Mouse (Mus musculus) ES-CJ7 (cell line): ENCODE data around the gene Osbpl11.
"Not testable (repeated sequence)": the region's sequence is repeated elsewhere in the genome, so short reads cannot be mapped to it uniquely, and the experiment has no call there.

ENCODE experiments used
- DNase-seq: peaks from one replicate; pipeline ENCODE4 v3.0.0; 2011; ENCODE audit warnings: low read depth, low spot score

Gene Osbpl11

DNA sequence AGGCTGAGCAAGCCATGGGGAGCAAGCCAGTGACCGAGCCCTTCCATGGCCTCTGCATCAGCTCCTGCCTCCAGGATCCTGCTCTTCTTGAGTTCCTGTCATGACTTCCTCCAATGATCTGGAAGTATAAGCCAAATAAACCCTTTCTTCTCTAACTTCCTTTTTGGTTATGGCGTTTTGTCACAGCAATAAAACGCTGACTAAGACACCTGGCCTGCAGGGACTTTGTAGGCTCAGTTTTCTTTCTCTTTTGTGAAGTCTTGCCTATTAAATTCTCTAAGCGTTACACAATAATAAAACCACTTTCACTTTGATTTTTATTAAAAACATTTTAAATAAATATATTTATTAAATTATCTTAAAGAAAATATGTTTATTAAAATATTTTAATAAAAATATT lies 7.1 kb upstream of the Osbpl11 start:
- DNase-seq, result no peak

DNA sequence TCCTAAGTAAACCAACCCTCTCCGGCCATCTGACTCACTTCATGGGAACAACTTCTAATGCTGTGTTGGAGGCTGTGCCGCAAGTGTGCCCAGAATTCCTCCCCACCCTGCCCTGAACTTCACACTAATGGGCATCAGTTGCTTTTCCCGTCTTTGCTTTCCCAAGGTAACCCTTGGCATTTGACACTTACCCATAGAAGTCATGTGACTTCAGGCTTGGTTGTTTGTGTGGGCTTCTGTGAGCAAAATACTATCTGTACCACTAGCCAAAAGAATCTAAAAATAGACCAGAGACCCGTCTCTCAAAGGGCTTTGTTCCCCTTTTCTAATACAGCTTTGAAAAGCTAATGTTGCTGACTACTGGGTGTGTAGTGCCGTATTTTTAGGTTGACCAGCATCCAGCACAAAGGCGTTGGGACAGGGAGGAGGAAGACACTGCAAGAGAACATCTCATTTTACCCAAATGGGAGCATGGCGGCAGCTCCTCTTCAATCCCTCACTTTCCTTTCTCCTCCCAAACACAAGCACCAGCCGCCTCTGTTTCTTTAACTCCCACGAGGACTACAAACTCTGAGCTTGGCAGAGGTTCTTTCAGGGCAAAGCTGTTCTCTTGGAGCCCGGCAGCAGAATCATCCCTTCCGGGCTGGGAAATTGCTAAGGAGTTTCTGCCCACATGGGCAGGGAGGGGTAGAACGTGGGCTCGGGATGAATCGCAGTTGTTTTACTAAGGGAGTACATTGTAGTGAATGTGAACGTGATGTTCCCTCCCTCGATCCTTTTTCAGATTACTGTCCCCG lies 6.4 kb upstream of the Osbpl11 start:
- DNase-seq, result peak; percentile 28

DNA sequence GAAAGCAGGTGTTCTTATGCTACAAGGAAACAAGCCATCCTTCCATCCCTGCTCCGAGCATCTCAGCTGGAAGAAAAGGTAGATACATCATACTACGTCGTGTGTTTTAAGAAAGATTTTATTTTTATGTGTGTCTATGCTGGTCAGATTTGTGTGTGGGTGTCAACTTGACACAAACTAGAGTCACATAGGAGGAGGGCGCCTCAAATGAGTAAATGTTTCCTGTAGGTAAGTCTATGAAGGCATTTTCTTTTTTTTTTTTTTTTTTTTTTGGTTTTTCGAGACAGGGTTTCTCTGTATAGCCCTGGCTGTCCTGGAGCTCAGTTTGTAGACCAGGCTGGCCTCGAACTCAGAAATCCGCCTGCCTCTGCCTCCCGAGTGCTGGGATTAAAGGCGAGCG lies 5.6 kb upstream of the Osbpl11 start:
- DNase-seq, result not testable (repeated sequence)

DNA sequence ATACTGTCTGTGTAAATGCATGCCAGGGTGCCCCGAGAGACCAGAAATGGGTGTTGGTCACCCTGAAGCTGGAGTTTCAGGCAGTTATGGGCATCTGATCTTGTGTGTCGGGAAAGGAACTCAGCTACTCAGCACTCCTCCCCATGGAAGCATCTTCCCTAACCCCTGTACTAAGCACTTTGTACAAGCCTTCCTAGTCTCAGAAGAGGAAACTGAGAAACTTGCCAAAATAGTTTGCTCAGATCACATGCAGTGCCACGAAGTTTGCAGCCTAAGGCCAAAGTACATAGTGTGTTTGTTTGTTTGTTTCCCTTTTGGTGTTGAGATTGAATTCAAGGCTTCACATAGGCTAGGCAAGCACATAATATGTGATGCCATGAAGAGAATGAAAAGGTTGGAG lies 5.0 kb upstream of the Osbpl11 start:
- no peak for DNase-seq

DNA sequence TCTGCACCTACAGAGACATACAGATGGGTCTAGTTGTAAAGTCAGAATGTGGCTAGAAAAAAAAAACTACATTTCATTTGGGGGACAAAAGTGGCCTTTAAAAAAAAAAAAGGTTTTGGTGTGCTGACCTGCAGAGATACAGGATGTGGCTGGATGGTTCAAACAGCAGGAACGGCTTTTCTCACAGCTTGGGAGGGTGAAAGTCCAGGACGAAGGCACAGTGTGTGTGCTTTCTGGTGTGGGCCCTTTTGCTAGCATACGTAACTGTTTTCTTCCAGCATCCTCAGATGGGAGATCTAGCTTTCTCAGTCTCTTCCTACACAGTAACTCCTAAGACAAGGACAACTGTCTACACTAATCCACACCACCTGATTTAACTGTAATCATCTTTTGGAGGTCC lies 4.1 kb upstream of the Osbpl11 start:
- DNase-seq, result no peak

DNA sequence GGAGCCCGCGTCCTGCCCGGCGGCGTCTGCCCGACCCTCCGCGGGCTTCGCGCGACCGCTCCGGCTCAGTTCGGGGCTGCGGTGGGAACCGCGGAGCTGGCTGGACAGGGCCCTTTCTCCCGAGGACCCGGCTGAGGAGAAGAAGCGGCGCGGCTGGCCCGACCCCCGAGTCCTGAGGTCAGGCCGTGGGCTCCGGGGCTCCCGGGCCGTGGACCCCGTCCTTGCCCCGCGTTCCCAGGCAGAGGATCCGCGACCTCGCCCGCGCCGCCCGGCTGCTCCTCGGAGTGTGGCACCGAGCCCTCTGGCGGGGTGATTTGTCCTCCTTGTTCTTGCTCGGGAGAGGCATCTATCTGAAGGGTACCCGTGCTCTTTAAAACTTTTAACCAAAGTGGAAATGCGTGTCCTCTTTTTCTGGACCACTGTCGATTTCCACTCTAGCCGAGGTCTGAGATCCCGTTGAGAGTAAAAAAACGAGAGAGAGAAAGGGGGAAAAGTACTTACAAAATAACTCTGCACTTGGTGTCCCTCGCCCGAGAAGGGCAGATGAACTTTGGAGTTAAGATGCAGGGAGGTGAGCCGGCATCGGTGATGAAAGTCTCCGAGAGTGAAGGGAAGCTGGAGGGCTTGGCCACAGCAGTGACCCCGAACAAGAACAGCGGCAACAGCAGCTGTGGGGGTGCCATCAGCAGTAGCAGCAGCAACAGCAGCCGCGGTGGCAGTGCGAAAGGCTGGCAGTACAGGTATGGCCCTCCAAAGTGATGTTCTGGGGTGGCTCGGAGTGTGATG lies 583 bp downstream of the Osbpl11 start:
- DNase-seq, result no peak

DNA sequence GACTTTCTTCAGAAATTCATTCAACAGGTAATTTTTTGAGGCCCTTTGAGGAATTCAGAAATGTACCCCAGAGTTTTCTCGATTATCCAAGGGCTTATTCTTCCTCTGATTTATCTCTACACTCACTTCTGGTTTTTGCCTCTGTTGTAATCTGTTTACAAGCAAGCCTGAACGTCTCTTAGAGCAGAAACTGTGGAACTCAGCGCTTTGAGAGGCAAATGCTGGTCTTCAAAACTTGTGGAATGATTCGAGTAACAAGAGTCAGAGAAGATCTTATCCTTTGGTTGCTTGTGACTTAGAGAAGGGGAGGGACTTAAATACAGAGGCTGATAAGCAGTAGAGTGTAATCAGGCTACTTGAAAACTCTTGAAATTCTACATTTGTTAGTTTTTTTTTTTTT lies 1.3 kb downstream of the Osbpl11 start:
- no peak for DNase-seq

DNA sequence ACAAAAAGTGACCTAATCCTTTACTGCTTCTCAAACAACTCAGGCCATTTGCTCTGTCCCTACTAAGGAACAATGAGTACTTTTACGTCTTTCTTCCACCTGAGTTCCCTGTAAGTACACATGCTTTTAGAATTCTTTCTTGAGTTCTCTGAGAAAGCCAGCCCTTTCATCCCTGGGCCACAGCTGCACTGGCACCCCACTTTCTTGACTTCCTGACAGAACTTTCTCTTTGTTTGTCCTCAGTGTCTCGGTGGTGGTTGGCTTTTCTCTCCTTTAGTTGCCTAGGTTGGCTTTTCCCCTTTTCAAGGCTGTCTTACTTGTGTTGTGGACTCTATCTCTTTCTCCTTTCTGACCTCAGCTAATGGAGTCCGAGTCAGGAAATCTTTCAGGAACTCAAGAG lies 3.2 kb downstream of the Osbpl11 start:
- no peak for DNase-seq

DNA sequence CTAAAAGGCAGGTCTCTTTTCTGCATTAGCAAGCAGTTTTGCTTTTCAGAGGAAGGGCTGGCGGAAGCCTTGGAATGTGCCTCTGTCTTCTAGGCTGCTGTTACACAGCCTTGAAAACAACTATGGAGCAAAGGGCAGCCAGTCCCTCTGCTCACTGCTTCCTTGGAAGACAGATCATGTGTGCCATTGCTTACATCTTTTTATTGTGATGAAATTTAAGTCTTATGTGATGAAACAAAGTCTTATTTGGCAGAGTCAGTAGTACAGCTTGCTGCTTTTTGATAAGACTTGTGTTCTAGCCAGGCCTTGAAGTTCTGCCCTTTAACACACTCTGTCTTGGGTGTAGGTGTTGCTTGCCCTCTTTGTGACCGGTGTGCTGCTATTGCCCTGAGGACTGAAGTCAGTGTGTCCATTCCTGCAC lies 6.8 kb downstream of the Osbpl11 start:
- DNase-seq, result no peak

DNA sequence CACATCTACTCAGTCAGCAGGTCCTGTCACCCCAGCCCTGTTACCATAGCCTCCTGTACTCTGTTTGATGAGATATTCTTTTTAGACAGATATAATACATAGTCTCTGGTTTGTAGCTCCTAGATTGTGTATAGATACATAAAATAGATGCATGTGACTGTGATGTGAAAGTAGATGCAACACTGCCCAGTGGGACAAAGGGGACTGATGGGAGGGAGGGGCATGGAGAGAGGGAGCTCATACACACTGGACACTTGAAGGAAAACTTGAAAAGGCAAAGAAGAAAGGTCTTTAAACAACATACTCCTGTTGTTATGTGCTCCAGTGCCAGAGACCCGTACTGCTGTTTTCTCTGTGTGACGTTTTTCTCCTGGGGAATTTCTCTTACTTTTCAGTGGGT lies 7.4 kb downstream of the Osbpl11 start:
- DNase-seq, result no peak

DNA sequence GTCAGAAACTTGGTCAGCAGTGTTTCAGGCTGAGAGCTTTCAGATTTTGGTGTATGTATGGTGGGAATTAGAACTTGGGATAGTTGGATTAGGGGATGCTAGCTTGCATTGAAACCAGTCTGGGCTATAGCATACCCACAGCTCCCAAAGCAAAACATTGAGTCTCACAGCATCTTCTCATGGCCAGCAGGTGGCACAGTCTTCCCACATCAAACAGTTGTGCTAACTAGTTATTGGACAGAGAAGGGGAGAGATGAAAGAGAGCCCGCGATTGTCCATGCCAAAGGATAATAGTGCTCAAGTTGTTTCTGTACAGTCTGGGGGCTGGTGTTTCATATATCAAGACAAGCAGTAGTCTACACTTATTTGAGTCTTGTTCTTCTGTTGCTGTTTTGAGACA lies 8.8 kb downstream of the Osbpl11 start:
- peak; percentile 65 for DNase-seq

DNA sequence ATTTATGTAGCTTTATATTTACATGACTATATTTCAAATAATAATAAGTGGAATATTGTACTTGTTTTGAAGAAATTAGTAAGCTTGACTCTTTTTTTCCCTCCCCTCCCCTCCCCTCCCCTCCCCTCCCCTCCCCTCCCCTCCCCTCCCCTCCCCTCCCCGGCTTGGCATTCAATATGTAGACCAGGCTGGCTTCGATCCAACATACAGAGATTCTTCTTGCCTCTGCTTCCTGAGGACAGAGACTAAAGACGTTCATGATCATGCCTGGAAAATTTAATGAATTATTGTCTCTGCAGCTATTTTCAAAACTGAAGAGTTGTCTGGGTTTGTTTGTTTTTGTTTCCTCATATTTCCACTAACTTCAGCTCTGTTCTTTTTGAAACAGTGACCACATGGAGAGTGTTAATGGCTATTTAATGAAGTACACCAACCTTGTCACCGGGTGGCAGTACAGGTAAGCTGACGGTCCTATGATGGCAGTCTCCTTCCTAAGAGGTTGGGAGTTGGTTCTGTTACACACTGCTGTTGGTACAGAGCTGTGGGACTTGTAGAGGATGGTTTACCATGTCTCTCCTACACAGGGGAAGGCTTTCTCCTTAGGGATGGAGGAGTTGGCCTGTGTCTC lies 10.9 kb downstream of the Osbpl11 start:
- peak; percentile 68 for DNase-seq

DNA sequence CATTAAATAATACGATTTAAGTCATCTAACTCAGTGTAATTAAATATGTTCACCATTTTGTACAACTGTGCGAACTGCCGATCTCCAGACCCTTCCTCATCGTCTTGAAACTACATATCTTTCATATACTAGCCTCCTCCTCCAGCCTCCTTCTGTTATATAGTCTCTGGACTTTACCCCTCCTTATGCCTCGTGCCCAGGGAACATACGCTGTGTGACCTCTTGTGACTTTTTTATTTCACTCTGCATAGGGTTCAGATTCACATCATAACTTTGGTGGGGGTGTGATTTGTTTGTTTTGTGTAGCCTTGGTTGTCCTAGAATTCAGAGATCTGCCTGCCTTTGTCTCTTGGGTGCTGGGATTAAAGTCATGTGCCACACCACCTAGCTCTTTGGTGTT lies 11.7 kb downstream of the Osbpl11 start:
- DNase-seq, result no peak

DNA sequence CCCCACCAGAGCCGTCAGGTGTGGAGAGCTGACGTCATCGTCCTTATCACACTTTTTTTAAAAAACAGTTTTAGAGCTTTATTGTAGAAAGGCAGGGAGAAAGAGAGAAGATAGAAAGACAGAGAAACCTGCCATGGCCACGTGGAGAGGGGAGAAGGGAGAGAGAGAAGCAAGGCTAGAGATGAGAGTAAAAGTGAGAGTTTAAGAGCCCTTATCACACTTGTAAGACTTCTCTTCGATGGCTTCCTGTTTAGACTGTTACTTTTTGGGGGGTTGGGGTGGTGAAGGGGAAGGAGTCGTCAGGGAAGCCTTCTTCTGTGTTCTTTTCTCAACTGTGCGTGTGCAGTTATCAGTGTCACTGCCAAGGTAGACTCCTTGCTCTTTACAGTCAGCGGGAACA lies 15.7 kb downstream of the Osbpl11 start:
- DNase-seq, result no peak

DNA sequence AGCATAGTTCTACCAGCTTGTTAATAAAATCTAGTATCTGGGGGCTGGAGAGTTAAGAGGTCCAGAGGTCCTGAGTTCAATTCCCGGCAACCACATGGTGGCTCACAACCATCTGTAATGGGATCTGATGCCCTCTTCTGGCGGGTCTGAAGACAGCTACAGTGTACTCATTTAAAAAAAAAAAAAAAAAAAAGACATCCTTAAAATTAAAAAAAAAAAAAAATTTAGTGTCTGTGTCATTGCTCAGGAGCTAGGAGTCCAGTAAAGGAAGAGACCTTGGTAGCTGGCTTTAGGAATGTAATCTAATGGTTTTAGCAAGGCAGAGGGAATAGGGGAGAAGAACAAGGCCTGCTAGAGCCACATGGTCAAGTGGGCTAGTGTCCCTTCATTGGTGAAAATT lies 25.9 kb downstream of the Osbpl11 start:
- DNase-seq, result no peak

DNA sequence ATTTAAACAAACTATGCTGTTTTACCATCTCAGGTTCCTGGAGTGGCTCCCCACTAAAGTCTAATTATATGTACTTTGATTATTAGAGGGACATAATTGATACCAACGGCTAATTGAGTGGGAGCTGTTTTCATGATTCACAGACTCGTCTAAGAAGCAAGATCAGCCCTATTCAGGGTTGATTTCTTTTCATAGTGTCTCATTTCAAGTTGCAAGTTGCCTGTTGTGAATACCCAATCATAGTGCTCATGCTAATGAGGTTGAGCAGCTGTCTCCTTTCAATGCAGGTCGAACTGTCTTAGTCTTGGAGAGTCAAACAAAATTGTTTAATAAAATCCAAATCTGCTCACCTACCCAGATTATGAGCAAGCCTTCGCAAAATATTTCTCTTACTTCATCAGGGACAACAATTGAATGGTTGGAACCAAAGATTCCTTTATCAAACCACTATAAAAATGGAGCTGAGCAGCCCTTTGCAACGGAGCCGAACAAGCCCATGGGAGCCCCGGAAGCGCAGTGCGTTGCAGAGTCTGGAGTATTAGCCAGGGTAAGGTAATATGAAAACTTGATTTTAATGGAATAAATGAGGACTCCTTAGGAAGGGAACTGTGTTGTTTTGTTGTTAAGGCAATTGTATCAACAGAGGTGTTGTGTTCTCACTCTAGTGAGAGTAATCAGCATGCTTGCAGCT lies 31.6 kb downstream of the Osbpl11 start:
- no peak for DNase-seq

DNA sequence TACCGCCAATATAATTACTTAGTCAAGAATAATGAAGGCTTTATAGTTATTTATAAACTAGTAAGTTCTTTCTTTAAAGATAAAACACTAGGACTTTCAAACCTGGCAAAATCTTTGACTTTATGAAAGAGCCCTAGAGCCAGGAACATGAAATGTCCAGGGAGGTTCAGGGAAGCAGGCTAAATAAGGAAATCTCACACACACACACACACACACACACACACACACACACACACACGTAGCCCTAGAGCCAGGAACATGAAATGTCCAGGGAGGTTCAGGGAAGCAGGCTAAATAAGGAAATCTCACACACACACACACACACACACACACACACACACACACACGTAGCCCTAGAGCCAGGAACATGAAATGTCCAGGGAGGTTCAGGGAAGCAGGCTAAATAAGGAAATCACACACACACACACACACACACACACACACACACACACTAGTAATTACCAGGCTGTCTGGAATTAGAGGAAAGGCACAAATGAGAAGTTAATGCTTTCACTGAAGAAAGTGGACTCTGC lies 32.7 kb downstream of the Osbpl11 start:
- not testable (repeated sequence) for DNase-seq

DNA sequence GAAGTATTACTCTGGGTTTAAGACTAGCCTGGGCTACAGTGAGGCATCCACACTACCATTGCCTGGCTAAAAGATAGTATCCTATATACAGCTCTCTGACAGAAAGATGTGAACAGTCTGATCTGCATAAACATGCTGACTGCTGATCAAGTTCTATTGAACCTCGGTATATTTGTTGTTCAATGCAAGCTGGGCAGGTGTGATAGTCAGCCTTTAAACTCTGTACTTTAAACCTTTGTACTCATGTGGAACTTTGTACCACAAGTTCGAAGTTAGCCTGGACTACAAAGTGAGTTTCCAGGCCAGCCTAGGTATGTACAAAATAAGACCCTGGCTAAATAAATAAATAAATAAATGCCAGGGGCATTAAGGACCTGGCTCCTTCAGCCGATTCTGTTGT lies 37.6 kb downstream of the Osbpl11 start:
- DNase-seq, result no peak

DNA sequence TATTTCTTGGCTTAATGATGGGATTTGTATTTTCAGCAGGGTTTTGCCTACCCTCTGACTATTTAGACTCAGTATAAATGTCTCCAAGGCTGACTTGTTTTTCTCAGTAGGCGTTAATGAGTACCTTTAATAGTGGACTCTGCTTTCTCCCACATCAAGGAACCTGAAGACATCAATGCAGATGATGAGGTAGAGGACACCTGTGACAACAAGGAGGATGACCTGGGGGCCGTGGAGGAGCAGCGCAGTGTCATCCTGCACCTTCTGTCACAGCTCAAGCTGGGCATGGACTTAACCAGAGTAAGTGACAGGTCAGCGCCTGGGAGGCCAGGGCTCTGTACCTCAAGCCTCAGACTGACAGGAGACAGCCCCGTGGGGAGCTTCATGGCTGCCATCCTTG lies 39.5 kb downstream of the Osbpl11 start:
- no peak for DNase-seq

DNA sequence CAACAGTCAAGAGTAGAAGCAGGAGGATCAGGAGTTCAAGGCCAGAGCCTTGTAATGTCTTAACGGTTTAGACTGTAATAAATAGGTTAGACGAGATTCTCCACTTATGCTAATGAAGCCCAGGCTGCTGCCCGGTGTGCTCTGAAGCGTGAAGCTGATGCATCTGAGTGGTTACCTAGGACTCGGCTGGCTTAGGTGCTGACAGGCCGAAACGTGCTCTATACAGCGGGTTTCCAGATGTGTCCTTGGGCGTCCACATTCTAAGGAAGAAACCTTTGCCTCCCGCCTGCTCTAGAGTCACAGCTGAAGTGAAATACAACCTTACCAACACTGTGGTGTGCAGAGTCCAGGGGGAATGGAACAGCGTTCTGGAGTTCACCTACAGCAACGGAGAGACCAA lies 49.3 kb downstream of the Osbpl11 start:
- DNase-seq, result no peak

DNA sequence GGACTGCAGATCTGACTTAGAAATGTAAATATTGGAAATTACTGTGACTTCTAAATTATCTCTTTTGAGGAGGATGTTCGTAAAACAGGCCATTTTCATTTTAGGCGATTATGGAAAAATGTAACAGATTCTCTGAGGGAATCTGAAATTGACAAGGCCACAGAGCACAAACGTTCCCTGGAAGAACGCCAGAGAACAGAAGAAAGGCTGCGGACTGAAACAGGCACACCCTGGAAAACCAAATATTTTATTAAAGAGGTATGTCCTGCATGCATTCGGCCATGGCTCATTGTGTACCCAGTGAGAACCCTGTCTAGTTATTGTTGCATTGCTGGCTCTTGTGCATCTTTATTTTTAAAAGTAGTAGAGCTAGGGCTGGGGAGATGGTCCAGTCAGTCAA lies 51.3 kb downstream of the Osbpl11 start:
- no peak for DNase-seq

DNA sequence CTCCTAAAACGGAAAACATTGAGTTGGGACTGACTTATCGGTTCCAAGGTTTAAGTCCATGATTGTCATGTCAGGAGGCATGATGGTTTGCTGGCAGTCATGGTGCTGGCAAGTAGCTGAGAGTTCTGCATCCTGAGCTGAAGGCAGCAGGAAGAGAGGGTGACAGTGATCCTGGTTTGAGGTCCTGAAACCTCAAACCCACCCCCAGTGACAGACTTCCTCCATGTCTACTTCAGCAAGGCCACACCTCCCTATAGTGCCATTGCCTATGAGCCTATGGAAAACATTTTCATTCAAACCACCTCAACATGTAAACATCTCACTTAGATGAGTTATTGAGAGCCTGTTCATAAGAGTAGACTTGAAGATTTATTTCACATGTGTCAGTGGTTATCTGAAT lies 54.4 kb downstream of the Osbpl11 start:
- no peak for DNase-seq
